Mouse (Mus musculus) megakaryocyte, embryonic 14.5 days (primary cell): ENCODE results near the gene Clip2.

Experiments used
- FLI1 ChIP-seq: IDR thresholded peaks from 2 replicates; pipeline ENCODE4 v1.6.1; 2012; ENCODE audit warnings: low read length, inconsistent platforms, mixed read lengths
- GATA1 ChIP-seq: IDR thresholded peaks from 3 replicates; pipeline ENCODE4 v1.6.1; 2012; ENCODE audit warnings: mixed read lengths, low read length, inconsistent platforms, borderline replicate concordance

DNA sequence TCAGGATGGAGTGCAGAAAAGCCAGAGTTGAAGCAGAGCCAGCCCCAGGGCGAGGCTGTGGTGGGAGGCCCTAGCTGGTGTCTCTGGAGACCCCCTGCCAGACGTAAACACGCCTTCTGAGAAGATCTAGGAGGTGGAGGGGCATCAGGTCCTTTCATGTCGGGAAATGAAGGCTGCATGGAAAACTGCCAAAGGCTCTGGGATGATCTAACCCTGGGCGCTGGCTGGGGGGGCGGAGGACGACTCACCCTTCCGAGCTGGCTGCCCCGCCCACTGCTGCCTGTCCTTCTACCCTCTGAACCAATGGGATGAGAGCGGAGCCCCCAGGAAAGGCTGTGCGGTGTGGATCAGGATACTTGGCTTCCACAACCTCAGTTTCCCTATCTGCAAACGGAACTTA is 112.1 kb downstream of the Clip2 start:
- TF ChIP-seq GATA1 (no peak), FLI1 (no peak)
